Mouse (Mus musculus) hindbrain, embryonic 15.5 days (tissue): ENCODE measurements around the gene Sde2. TPM values are rescaled to one million over a fixed set of nuclear protein-coding genes. Genes with fewer than 3 reads are reported as not detected.
A peak's percentile ranks its signal among the peaks of the same experiment; 100 is the strongest.

Experiments
- ATAC-seq: fragments of 200-750 bp; cut with Nextera tagmentation; 2 replicates; pipeline ENCODE4 v1.8.0; 2017; ENCODE audit warnings: low read depth, moderate number of reproducible peaks, moderate TSS enrichment; ENCODE audit not compliant: low FRiP score
- H3K27ac ChIP-seq: fragments of 300-500 bp; sonication (generic); replicated peaks from 2 replicates; pipeline ENCODE4 v1.5.1; 2015; ENCODE audit warnings: mild to moderate bottlenecking, inconsistent platforms
- H3K27me3 ChIP-seq: fragments of 300-500 bp; sonication (generic); 2 replicates; pipeline ENCODE4 v1.6.1; 2015; ENCODE audit warnings: control low read depth, inconsistent platforms
- H3K36me3 ChIP-seq: fragments of 300-500 bp; sonication (generic); 2 replicates; pipeline ENCODE4 v1.6.1; 2015; ENCODE audit warnings: control low read depth, inconsistent platforms
- H3K4me1 ChIP-seq: fragments of 300-500 bp; sonication (generic); replicated peaks from 2 replicates; pipeline ENCODE4 v1.6.1; 2015; ENCODE audit warnings: control low read depth, inconsistent platforms
- H3K4me2 ChIP-seq: fragments of 300-500 bp; sonication (generic); 2 replicates; pipeline ENCODE4 v1.6.1; 2015; ENCODE audit warnings: moderate library complexity, mild to moderate bottlenecking, inconsistent platforms
- H3K4me3 ChIP-seq: fragments of 300-500 bp; sonication (generic); 2 replicates; pipeline ENCODE4 v1.5.1; 2015; ENCODE audit warnings: mild to moderate bottlenecking, inconsistent platforms
- H3K9ac ChIP-seq: fragments of 300-500 bp; sonication (generic); 2 replicates; pipeline ENCODE4 v1.6.1; 2015; ENCODE audit warnings: inconsistent platforms
- H3K9me3 ChIP-seq: fragments of 300-500 bp; sonication (generic); 2 replicates; pipeline ENCODE4 v1.6.1; 2016; ENCODE audit warnings: control low read depth, inconsistent platforms
- WGBS: fragments of 180-500 bp; shearing (Covaris S2); methylation state at CpG from one replicate; pipeline ENCODE4 v1.1.7; 2015; 5-methylcytosine and 5-hydroxymethylcytosine counted together
- polyA plus RNA-seq: library from polyadenylated mRNA; unstranded; fragments of >200 nt; fragmentation: Nextera tagmentation; extraction: Ambion mirVana; gene quantifications from 2 replicates; pipeline ENCODE4 v1.2.1, GENCODE M21; 2015

Sde2 gene
- 26.6 and 29.3 TPM in 2 replicates for polyA plus RNA-seq

- peak within 1 kb of the TSS; percentile 75 for H3K4me3 ChIP-seq
- H3K27me3 ChIP-seq = no peaks in the 10 kb centered on the region
- H3K9ac ChIP-seq = peak within 1 kb of the TSS; percentile 85
- H3K4me1 ChIP-seq = peaks cover 45% of the 10 kb centered on the region
- peak; percentile 96 for ATAC-seq
- no peaks in the 10 kb centered on the region for H3K9me3 ChIP-seq
- H3K36me3 ChIP-seq = peaks cover 3% of the 10 kb centered on the region; the same call in 1 of the 2 replicates
- peak within 1 kb of the TSS; percentile 99 for H3K27ac ChIP-seq
- WGBS = under 1% methylated on average over 77 of the region's 77 CpGs
- peak within 1 kb of the TSS; percentile 79 for H3K4me2 ChIP-seq
Observed at GRCm38 (mm10) chr1:180850316-180851270, at the start of gene Sde2. TSS of gene Sde2 (plus strand) at chr1:180851127.

DNA sequence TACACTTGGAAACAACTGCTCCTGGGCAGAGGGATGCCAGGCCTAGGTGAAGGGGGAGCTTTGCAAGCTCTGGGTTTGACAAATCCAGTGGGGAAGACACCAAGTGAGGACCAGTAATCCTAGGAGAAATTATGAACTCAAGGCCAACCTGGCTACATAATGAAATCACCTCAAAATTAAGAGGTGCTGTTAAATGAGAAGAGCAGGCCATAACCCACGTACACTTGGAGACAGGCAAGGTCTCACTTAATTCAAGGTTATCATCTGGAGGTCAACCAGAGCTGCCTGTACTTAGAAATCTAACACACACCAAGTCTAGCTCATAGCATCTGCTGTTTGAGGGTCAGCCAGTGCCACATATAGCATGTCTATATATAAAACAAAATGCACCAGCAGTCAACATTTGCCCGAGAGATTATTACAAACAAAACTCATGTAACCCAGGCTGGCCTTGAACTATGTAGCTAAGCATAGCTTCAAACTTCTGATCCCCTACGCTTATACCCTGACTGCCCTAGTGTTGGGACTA, 49.4 kb upstream of the Sde2 start:
- WGBS = 86% methylated on average over 3 of the region's 3 CpGs
- Histone ChIP-seq H3K4me3 (no peak overlapping the region), H3K9ac (no peak overlapping the region), H3K4me1 (no peaks in the 10 kb centered on the region), H3K9me3 (no peaks in the 10 kb centered on the region), H3K27me3 (no peaks in the 10 kb centered on the region), H3K27ac (no peak overlapping the region), H3K4me2 (no peak overlapping the region), H3K36me3 (peaks cover 53% of the 10 kb centered on the region)
- ATAC-seq = no peak

GRCm38 (mm10) chr1:180803881-180804280, 47.0 kb upstream of the Sde2 start:
- 91% methylated on average over 6 of the region's 6 CpGs for WGBS
- no peak overlapping the region for H3K4me2 ChIP-seq

DNA sequence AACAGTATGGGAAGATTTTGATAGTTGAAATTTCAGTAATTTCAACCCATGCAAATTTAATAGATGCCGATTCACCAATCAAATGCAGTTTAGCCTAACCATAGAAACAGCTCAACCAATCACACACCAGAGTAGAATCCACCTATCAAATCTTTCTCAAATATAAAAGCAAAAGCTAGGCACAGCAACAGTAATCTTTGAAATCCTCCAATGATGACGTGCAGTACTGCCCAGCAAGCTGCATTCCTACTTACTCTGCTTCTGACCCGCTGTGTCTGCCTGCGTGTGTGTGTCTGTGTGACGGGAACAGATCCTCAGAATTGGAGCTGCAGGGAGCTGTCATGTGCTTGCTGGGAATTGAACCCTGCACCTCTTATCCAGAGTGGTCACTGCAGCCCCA, 42.1 kb upstream of the Sde2 start:
- H3K4me3 ChIP-seq = no peak overlapping the region
- WGBS = 66% methylated on average over 5 of the region's 5 CpGs
- H3K9me3 ChIP-seq = no peaks in the 10 kb centered on the region
- H3K9ac ChIP-seq = no peak overlapping the region
- no peak overlapping the region for H3K4me2 ChIP-seq
- no peaks in the 10 kb centered on the region for H3K27me3 ChIP-seq
- no peak overlapping the region for H3K27ac ChIP-seq
- peaks cover 52% of the 10 kb centered on the region for H3K36me3 ChIP-seq
- H3K4me1 ChIP-seq = peaks cover 38% of the 10 kb centered on the region
- no peak for ATAC-seq

More at GRCm38 (mm10) chr1:180803881-180804280, 47.0 kb upstream of the Sde2 start:
- peaks cover 15% of the 10 kb centered on the region for H3K4me1 ChIP-seq
- no peak for ATAC-seq
- peaks cover 73% of the 10 kb centered on the region for H3K36me3 ChIP-seq
- H3K9ac ChIP-seq = no peak overlapping the region
- no peaks in the 10 kb centered on the region for H3K27me3 ChIP-seq
- H3K9me3 ChIP-seq = no peaks in the 10 kb centered on the region
- H3K4me3 ChIP-seq = no peak overlapping the region
- no peak overlapping the region for H3K27ac ChIP-seq

- ATAC-seq = no peak
- peaks cover 55% of the 10 kb centered on the region for H3K4me1 ChIP-seq
- WGBS = 78% methylated on average over 7 of the region's 7 CpGs
- peak overlapping the region; percentile 96 for H3K4me3 ChIP-seq
- H3K27ac ChIP-seq = no peak overlapping the region
- peak overlapping the region; percentile 57 for H3K4me2 ChIP-seq
- H3K27me3 ChIP-seq = no peaks in the 10 kb centered on the region
- 0 out of 2 replicates have a peak overlapping the region, but pooled peaks have one; percentile 22 for H3K9ac ChIP-seq
- peaks cover 30% of the 10 kb centered on the region for H3K36me3 ChIP-seq
- H3K9me3 ChIP-seq = no peaks in the 10 kb centered on the region
Observed at GRCm38 (mm10) chr1:180810976-180811375, 40.0 kb upstream of the Sde2 start.

DNA sequence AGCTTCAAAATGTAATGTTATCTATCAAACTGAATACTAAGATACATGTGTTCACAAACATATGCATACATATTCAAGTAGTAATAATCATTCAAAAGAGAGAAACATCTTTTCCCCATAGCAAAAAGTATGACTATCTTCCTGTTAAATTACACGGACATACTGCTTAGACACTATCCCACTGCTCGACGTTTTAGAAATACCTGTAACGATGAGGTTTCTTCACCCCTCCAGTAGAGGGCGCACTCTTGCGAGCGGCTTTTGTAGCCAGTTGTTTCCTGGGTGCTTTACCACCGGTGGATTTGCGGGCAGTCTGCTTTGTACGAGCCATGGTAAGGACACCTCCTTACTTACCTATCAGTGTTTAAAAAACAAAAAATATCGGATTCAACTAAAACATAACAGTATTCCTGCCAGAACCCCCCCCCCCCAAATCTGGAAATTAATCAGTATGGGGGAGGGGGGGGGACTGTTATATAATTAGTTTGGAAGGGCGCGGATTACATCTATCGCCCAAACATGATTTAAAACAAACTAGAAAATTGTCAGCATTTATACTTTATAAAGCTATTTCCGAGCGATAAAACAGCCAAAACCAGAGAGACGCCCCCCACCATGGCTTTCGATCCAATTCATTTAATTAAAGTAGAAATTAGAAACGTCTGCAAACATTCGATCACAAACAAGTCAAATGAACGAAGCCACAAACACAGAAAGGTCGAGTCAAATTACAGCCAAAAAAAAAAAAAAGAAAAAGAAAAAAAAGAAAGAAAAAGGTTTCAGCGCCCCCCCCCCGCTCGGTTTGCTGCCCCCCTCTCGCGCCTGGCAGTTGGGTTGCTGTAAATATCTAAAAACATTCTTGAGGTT, 39.1 kb upstream of the Sde2 start:
- peak overlapping the region; percentile 90 for H3K9ac ChIP-seq
- peaks cover 57% of the 10 kb centered on the region for H3K4me1 ChIP-seq
- H3K9me3 ChIP-seq = no peaks in the 10 kb centered on the region
- peak overlapping the region; percentile 57 for H3K4me2 ChIP-seq
- H3K27ac ChIP-seq = peak overlapping the region; percentile 100
- no peak for ATAC-seq
- H3K36me3 ChIP-seq = peaks cover 22% of the 10 kb centered on the region
- peak overlapping the region; percentile 96 for H3K4me3 ChIP-seq
- 2% methylated on average over 27 of the region's 27 CpGs for WGBS
- no peaks in the 10 kb centered on the region for H3K27me3 ChIP-seq

DNA sequence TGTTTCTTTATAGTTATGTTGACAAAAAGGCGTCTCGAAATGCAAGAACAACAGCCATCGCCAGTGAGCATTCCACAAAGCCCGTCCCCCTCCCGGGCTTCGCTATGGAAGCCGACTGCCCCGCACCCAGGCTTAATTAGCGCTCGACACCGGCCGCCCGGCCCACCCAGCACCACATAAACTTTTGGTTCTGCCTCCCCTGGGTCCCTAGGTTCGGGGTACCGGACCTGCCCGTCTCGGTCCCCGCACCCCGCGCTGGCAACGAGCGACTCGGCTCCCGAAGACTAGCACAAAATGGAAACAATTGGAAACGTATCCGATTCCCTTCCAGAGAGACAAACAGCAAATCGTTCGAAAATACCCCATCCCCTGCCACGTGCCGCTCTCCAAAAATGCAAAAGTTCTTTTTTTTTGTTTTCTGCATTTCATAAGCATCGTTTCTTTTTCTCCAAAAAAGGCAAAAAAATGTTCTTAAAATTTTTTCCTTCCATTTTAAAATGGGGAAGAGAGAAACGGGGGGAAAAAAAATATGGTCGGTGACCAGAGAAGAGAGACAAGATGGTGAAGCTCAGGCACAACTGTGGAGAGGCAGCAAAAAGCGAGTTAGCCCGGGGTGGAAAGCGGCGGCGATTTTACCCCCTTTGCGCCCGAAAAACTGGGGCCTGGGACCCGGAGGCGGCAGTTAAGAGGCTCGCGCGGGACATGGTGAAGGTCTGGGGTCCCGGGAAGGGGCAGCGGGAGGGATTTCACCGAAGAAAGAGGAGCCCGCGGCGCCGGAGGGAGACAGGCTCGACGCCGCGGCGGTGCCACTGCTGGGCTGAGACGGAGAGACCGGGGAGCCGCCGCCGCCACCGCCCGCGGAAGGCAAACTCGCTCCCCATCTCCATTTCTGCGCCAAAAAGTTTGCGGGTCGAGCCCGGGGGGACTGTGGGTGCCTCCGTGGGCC, 38.2 kb upstream of the Sde2 start:
- Histone ChIP-seq H3K4me1 (peaks cover 49% of the 10 kb centered on the region), H3K9me3 (no peaks in the 10 kb centered on the region), H3K27ac (peak overlapping the region; percentile 100), H3K9ac (peak overlapping the region; percentile 90), H3K4me3 (peak overlapping the region; percentile 96), H3K4me2 (peak overlapping the region; percentile 57), H3K36me3 (peaks cover 13% of the 10 kb centered on the region), H3K27me3 (no peaks in the 10 kb centered on the region)
- under 1% methylated on average over 71 of the region's 71 CpGs for WGBS
- ATAC-seq = no peak; the same call in 1 of the 2 replicates

DNA sequence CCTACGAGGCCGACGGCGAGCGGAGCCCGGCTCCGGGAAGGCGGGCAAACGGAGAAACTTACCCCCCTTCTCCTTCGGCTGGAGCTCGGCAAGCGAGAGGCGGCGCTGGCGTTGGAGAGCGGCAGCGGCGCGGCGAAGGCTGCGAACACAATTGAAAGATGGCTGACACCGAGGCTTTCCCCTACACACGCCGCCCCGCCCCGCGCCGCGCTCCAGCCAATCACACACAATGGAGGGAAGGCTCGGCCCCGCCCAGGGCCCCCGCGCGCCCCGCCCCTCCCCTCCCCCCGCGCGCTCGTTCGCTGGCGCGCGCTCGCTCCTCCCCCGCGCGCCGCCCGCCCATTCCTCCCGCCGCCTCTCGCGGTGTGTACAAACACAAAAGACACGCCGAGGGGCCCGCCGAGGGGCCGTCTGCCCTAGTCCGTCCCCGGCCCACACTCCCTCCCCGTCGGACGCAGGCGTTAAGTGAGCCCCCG, 37.5 kb upstream of the Sde2 start:
- no peaks in the 10 kb centered on the region for H3K27me3 ChIP-seq
- peak overlapping the region; percentile 99 for H3K9ac ChIP-seq
- no peaks in the 10 kb centered on the region for H3K9me3 ChIP-seq
- peaks cover 8% of the 10 kb centered on the region for H3K36me3 ChIP-seq
- peak; percentile 96 for ATAC-seq
- H3K4me3 ChIP-seq = peak overlapping the region; percentile 96
- H3K4me1 ChIP-seq = peaks cover 44% of the 10 kb centered on the region
- H3K4me2 ChIP-seq = peak overlapping the region; percentile 82
- H3K27ac ChIP-seq = peak overlapping the region; percentile 100
- 0% methylated on average over 39 of the region's 65 CpGs for WGBS

DNA sequence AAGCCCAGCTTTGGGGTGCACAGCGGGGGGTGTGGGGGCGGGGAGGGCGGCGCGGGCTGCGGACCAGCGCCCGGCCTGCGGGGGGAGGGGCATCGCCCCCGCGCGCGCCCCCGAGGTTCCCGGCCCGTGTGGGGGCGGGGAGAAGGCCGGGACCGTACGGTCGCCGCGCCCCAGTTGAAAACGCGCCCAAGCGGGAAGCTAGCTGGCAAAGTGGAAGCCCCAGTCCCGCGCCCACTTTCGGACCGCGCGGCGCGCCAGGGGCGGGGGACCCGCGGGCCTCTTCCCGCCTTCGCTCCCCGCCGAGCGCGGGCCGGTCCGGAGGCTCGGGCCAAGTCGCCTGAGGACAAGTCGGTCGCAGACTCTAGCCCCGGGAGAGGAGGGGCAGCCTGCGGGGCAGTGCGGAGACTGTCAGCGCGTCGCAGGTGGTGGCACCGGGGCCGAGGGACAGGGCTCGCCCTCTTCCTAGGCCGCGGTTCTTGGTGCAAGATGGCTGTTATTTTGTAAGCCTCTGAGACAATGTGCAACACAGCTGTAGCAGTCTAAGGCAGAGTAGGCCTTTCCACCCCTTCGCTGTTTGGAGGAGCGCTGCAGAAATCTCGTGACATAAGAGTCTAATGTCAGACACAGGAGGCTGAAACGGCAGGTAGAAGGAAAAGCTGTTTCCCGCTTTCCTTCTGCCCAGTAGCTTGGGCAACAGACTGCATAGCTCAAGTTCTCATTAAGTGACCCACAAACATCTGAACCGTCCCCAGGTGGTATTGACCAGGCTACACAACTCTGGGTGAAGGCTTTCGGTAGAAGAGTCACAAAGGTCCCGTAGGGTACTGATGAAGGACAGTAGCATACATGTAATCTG, 36.8 kb upstream of the Sde2 start, which contains the start of gene H3f3a:
Gene H3f3a, minus strand, starts transcription at position 59 of the 856 bp plus-strand sequence.
- Histone ChIP-seq H3K4me1 (peaks cover 40% of the 10 kb centered on the region), H3K9me3 (no peaks in the 10 kb centered on the region), H3K4me2 (peak within 1 kb of the TSS; percentile 82), H3K36me3 (peaks cover 3% of the 10 kb centered on the region), H3K4me3 (peak within 1 kb of the TSS; percentile 96), H3K9ac (peak within 1 kb of the TSS; percentile 99), H3K27me3 (no peaks in the 10 kb centered on the region), H3K27ac (peak within 1 kb of the TSS; percentile 100)
- peak; percentile 75 for ATAC-seq
- WGBS = 1% methylated on average over 64 of the region's 69 CpGs
